In the genomic region with DNA sequence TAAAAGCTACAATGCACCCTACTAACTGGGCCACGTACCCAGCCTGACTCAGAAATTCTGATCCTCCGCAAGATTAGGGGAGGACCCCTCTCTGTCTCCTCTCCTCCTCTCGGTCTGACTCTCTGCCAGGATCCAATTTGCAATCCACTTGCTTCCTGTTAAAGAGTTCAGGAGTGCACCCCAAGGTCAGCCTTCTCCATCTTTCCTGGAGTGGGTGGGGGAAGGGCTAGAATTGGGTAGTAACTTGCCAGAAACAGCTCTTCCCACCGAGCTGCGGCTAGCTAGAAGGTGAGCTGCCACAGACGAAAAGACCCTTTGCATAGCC, we compare ENCODE assay signal across 8 mouse cellular contexts. TPM values are rescaled to one million over a fixed set of nuclear protein-coding genes. Genes with fewer than 3 reads are reported as not detected.
A peak's percentile ranks its signal among the peaks of the same experiment; 100 is the strongest.
DNase-seq lines count a peak whose midpoint lies in the region; ATAC-seq and TF ChIP-seq lines count a peak whose summit lies in the region.

No protein-coding gene starts in this region.

- peak; percentile 40 for DNase-seq in lung, adult 2 months
- DNase-seq in lung, postnatal 25 days (ENCODE audit: low spot score) = no peak
- DNase-seq in brain, adult 2 months (ENCODE audit: low read depth, low spot score) = peak; percentile 47
- DNase-seq in heart, postnatal 14 days = peak; percentile 16 to 31
- no peak for DNase-seq in spleen, postnatal 14 days (ENCODE audit: low spot score in 2 of 2)

- 0 out of 2 replicates have a peak, but pooled peaks have one; percentile 1 for ATAC-seq in limb, embryonic 12.5 days (ENCODE audit: insufficient number of reproducible peaks, insufficient read depth, low FRiP score, low TSS enrichment, low read depth)
- ATAC-seq in midbrain, embryonic 16.5 days = 0 out of 2 replicates have a peak, but pooled peaks have one; percentile 3
- no peak for ATAC-seq in monocyte, adult 5-6 weeks (replicated peaks; ENCODE audit: insufficient number of reproducible peaks, low FRiP score, low TSS enrichment, poor library complexity, severe bottlenecking)

- H3K27ac ChIP-seq in limb, embryonic 12.5 days = peak overlapping the region; percentile 95
- H3K27ac ChIP-seq in midbrain, embryonic 16.5 days (ENCODE audit: low read length) = peak overlapping the region; percentile 87

- peak overlapping the region; percentile 82 for H3K4me2 ChIP-seq in limb, embryonic 12.5 days
- H3K4me2 ChIP-seq in midbrain, embryonic 16.5 days (ENCODE audit: low read length) = peak overlapping the region; percentile 83

- no peak for TF ChIP-seq CTCF in lung, adult 2 months (IDR thresholded peaks at IDR 0.05; ENCODE audit: insufficient read depth, low read length)

- peak overlapping the region; percentile 75; the same call in 1 of the 2 replicates for H3K9ac ChIP-seq in limb, embryonic 12.5 days (replicated peaks)
- H3K9ac ChIP-seq in midbrain, embryonic 16.5 days (ENCODE audit: low read depth, low read length) = peak overlapping the region; percentile 83; the same call in 1 of the 2 replicates

- H3K9me3 ChIP-seq in limb, embryonic 12.5 days = no peaks in the 10 kb centered on the region
- 0 out of 2 replicates have a peak, but pooled peaks cover 2% of the 10 kb centered on the region for H3K9me3 ChIP-seq in midbrain, embryonic 16.5 days (replicated peaks; ENCODE audit: control insufficient read depth, low read length, poor library complexity, severe bottlenecking)

- H3K36me3 ChIP-seq in limb, embryonic 12.5 days = no peaks in the 10 kb centered on the region
- no peaks in the 10 kb centered on the region for H3K36me3 ChIP-seq in midbrain, embryonic 16.5 days (ENCODE audit: control insufficient read depth, insufficient read depth, low read length)

- no peak for TF ChIP-seq POLR2A in lung, adult 2 months (IDR thresholded peaks at IDR 0.05; ENCODE audit: borderline replicate concordance, extremely low read depth, low read depth, low read length)

- peak overlapping the region; percentile 67 for H3K4me3 ChIP-seq in lung, adult 2 months (replicated peaks; ENCODE audit: extremely low read depth, low read depth, low read length)
- H3K4me3 ChIP-seq in limb, embryonic 12.5 days (replicated peaks) = peak overlapping the region; percentile 65
- peak overlapping the region; percentile 67 for H3K4me3 ChIP-seq in midbrain, embryonic 16.5 days (ENCODE audit: low read depth, low read length)

- H3K4me1 ChIP-seq in lung, adult 2 months (ENCODE audit: control insufficient read depth, insufficient read depth, low read length) = no peaks in the 10 kb centered on the region
- peaks cover 15% of the 10 kb centered on the region for H3K4me1 ChIP-seq in limb, embryonic 12.5 days (replicated peaks)
- peaks cover 13% of the 10 kb centered on the region for H3K4me1 ChIP-seq in midbrain, embryonic 16.5 days (ENCODE audit: control insufficient read depth, insufficient read depth, low read length)

- intact Hi-C loops in heart, postnatal 14 days (cut with DNase I) = no loop called here

- no peaks in the 10 kb centered on the region for H3K27me3 ChIP-seq in limb, embryonic 12.5 days
- H3K27me3 ChIP-seq in midbrain, embryonic 16.5 days (ENCODE audit: control insufficient read depth, insufficient read depth, low read depth, low read length) = no peaks in the 10 kb centered on the region

- 11% methylated on average over 6 of the region's 6 CpGs for WGBS in lung, adult 2 months
- 3% methylated on average over 6 of the region's 6 CpGs for WGBS in limb, embryonic 12.5 days
- 3% methylated on average over 6 of the region's 6 CpGs for WGBS in midbrain, embryonic 16.5 days

RNA-seq across cellular contexts. Expression of a gene that starts 4.8 kb away (rescaled TPM):
- polyA plus RNA-seq in lung, adult 2 months (2012; rRNA removed) = 24.0 and 24.4 TPM in 2 replicates
- total RNA-seq in heart, postnatal 14 days (2021) = 10 to 100 TPM; 27.1 to 27.3 TPM
- polyA plus RNA-seq in limb, embryonic 12.5 days (2016; fragmentation: Nextera tagmentation; extraction: Ambion mirVana) = 7.6 and 8.4 TPM in 2 replicates
- polyA plus RNA-seq in midbrain, embryonic 16.5 days (2015; fragmentation: Nextera tagmentation; extraction: Ambion mirVana) = 4.8 and 6.1 TPM in 2 replicates
- total RNA-seq in monocyte, adult 5-6 weeks (2017) = 4.4 to 10.0 TPM (median 6.4 TPM) in 3 replicates

Comparison
In these comparisons a context has a peak if more than half of its experiments do, and no peak if none do; other contexts are left out.
1. DNase-seq: peak in lung, adult 2 months (single experiment), brain, adult 2 months (single experiment) and heart, postnatal 14 days (2 of 2); none in lung, postnatal 25 days (single experiment) and spleen, postnatal 14 days (0 of 2).
2. Peak in every context shown above with its lines, with median percentiles within 50 percentile points of each other: H3K4me3 ChIP-seq.